26 mouse cellular contexts compared by ENCODE assay signal in genomic region chr9:111817461-111817860, GRCm38 (mm10).
DNase-seq lines count a peak whose midpoint lies in the region; ATAC-seq and TF ChIP-seq lines count a peak whose summit lies in the region.
"Had no signal": no experiment of that assay in that cellular context is flagged by ENCODE, and none has a peak within 500 bp of the region (broad histone marks: within the 10 kb centered on the region; RNA-seq: fewer than 3 reads in every experiment).

No protein-coding gene starts in this region.

- DNase-seq in forebrain, postnatal 0 days, result no peak
- DNase-seq in kidney, postnatal 0 days (ENCODE audit: low spot score), result no peak
- no peak for DNase-seq in kidney, adult 18-20 months
- no peak for DNase-seq in midbrain, postnatal 0 days (ENCODE audit: low spot score)
- no peak for DNase-seq in midbrain, embryonic 10.5 days (ENCODE audit: low spot score)
- DNase-seq in stomach, postnatal 0 days (ENCODE audit: low spot score), result no peak
- no peak for DNase-seq in retina, embryonic 14.5 days (ENCODE audit: low spot score)
- DNase-seq: adrenal gland, postnatal 10 days; cerebellum, adult 8-10 months; cerebellum, postnatal 25 days; kidney, postnatal 36 days; layer of hippocampus, adult 9-11 months; liver; lung, adult 18-20 months; lung, postnatal 10 days; thymus, postnatal 25 days had no signal

- no peaks in the 10 kb centered on the region for H3K9me3 ChIP-seq in forebrain, postnatal 0 days (ENCODE audit: low read length)
- H3K9me3 ChIP-seq in forebrain, embryonic 16.5 days (ENCODE audit: control insufficient read depth, low read length), result no peaks in the 10 kb centered on the region
- H3K9me3 ChIP-seq in kidney, postnatal 0 days (replicated peaks; ENCODE audit: low read length), result no peaks in the 10 kb centered on the region
- H3K9me3 ChIP-seq in midbrain, postnatal 0 days (ENCODE audit: low read length), result no peaks in the 10 kb centered on the region
- H3K9me3 ChIP-seq in midbrain, embryonic 10.5 days (replicated peaks), result no peaks in the 10 kb centered on the region
- no peaks in the 10 kb centered on the region for H3K9me3 ChIP-seq in stomach, postnatal 0 days (ENCODE audit: control insufficient read depth, low read length)
- H3K9me3 ChIP-seq: embryonic facial prominence, embryonic 10.5 days; embryonic facial prominence, embryonic 15.5 days; forebrain, embryonic 13.5 days; heart, embryonic 15.5 days; hindbrain, embryonic 12.5 days; kidney, embryonic 15.5 days; midbrain, embryonic 15.5 days had no signal

- no peak for ATAC-seq in forebrain, postnatal 0 days
- ATAC-seq in forebrain, embryonic 16.5 days, result no peak
- no peak for ATAC-seq in kidney, postnatal 0 days (replicated peaks; ENCODE audit: low FRiP score, low read depth)
- ATAC-seq in midbrain, postnatal 0 days (ENCODE audit: low FRiP score), result no peak
- ATAC-seq in stomach, postnatal 0 days (ENCODE audit: low FRiP score, low TSS enrichment), result no peak
- ATAC-seq: forebrain, embryonic 13.5 days; hindbrain, postnatal 0 days; intestine, embryonic 16.5 days; midbrain, embryonic 15.5 days had no signal

- no peaks in the 10 kb centered on the region for H3K4me1 ChIP-seq in forebrain, postnatal 0 days (ENCODE audit: insufficient read depth)
- no peaks in the 10 kb centered on the region for H3K4me1 ChIP-seq in forebrain, embryonic 16.5 days (replicated peaks; ENCODE audit: control insufficient read depth, insufficient read depth, low read length)
- no peaks in the 10 kb centered on the region for H3K4me1 ChIP-seq in kidney, postnatal 0 days (replicated peaks; ENCODE audit: insufficient read depth, low read length)
- H3K4me1 ChIP-seq in midbrain, postnatal 0 days (ENCODE audit: insufficient read depth, low read length), result no peaks in the 10 kb centered on the region
- no peaks in the 10 kb centered on the region for H3K4me1 ChIP-seq in midbrain, embryonic 10.5 days
- no peaks in the 10 kb centered on the region for H3K4me1 ChIP-seq in stomach, postnatal 0 days (replicated peaks; ENCODE audit: control insufficient read depth, insufficient read depth)
- H3K4me1 ChIP-seq: embryonic facial prominence, embryonic 10.5 days; embryonic facial prominence, embryonic 15.5 days; forebrain, embryonic 13.5 days; heart, embryonic 15.5 days; hindbrain, embryonic 12.5 days; kidney, embryonic 15.5 days; midbrain, embryonic 15.5 days had no signal

- H3K36me3 ChIP-seq in forebrain, postnatal 0 days (ENCODE audit: insufficient read depth), result no peaks in the 10 kb centered on the region
- no peaks in the 10 kb centered on the region for H3K36me3 ChIP-seq in forebrain, embryonic 16.5 days (ENCODE audit: control insufficient read depth, insufficient read depth)
- no peaks in the 10 kb centered on the region for H3K36me3 ChIP-seq in kidney, postnatal 0 days (ENCODE audit: insufficient read depth, low read length)
- no peaks in the 10 kb centered on the region for H3K36me3 ChIP-seq in midbrain, postnatal 0 days (ENCODE audit: insufficient read depth, low read length)
- H3K36me3 ChIP-seq in midbrain, embryonic 10.5 days, result no peaks in the 10 kb centered on the region
- no peaks in the 10 kb centered on the region for H3K36me3 ChIP-seq in stomach, postnatal 0 days (ENCODE audit: control insufficient read depth, insufficient read depth, low read length)
- H3K36me3 ChIP-seq: embryonic facial prominence, embryonic 10.5 days; embryonic facial prominence, embryonic 15.5 days; heart, embryonic 15.5 days; hindbrain, embryonic 12.5 days; kidney, embryonic 15.5 days; midbrain, embryonic 15.5 days had no signal

- H3K4me2 ChIP-seq in forebrain, postnatal 0 days (ENCODE audit: low read depth), result no peak overlapping the region
- H3K4me2 ChIP-seq in forebrain, embryonic 16.5 days (ENCODE audit: low read length), result no peak overlapping the region
- H3K4me2 ChIP-seq in kidney, postnatal 0 days (ENCODE audit: low read length), result no peak overlapping the region
- H3K4me2 ChIP-seq in midbrain, postnatal 0 days (ENCODE audit: low read depth, low read length, poor library complexity, severe bottlenecking), result no peak overlapping the region
- no peak overlapping the region for H3K4me2 ChIP-seq in stomach, postnatal 0 days (replicated peaks; ENCODE audit: low read depth)
- H3K4me2 ChIP-seq: embryonic facial prominence, embryonic 15.5 days; forebrain, embryonic 13.5 days; heart, embryonic 15.5 days; hindbrain, embryonic 12.5 days; kidney, embryonic 15.5 days; midbrain, embryonic 15.5 days had no signal

- TF ChIP-seq EP300 in stomach, postnatal 0 days (optimal IDR thresholded peaks at IDR 0.05), result no peak

- H3K27ac ChIP-seq in forebrain, postnatal 0 days (ENCODE audit: low read depth, low read length), result no peak overlapping the region
- no peak overlapping the region for H3K27ac ChIP-seq in forebrain, embryonic 16.5 days (ENCODE audit: low read length)
- H3K27ac ChIP-seq in kidney, postnatal 0 days, result no peak overlapping the region
- H3K27ac ChIP-seq in midbrain, postnatal 0 days (ENCODE audit: low read depth, low read length), result no peak overlapping the region
- H3K27ac ChIP-seq in midbrain, embryonic 10.5 days (replicated peaks), result no peak overlapping the region
- no peak overlapping the region for H3K27ac ChIP-seq in stomach, postnatal 0 days (replicated peaks)
- H3K27ac ChIP-seq: embryonic facial prominence, embryonic 10.5 days; embryonic facial prominence, embryonic 15.5 days; forebrain, embryonic 13.5 days; heart, embryonic 15.5 days; hindbrain, embryonic 12.5 days; hindbrain, postnatal 0 days; kidney, embryonic 15.5 days; midbrain, embryonic 15.5 days had no signal

- no peaks in the 10 kb centered on the region for H3K27me3 ChIP-seq in forebrain, postnatal 0 days (ENCODE audit: insufficient read depth, low read length)
- H3K27me3 ChIP-seq in forebrain, embryonic 16.5 days (replicated peaks; ENCODE audit: control insufficient read depth, insufficient read depth, low read length), result no peaks in the 10 kb centered on the region
- no peaks in the 10 kb centered on the region for H3K27me3 ChIP-seq in kidney, postnatal 0 days (ENCODE audit: insufficient read depth, low read length)
- H3K27me3 ChIP-seq in midbrain, postnatal 0 days (ENCODE audit: insufficient read depth, low read length), result no peaks in the 10 kb centered on the region
- no peaks in the 10 kb centered on the region for H3K27me3 ChIP-seq in midbrain, embryonic 10.5 days (ENCODE audit: low read depth, poor library complexity, severe bottlenecking)
- no peaks in the 10 kb centered on the region for H3K27me3 ChIP-seq in stomach, postnatal 0 days (ENCODE audit: control insufficient read depth, insufficient read depth, low read length)
- H3K27me3 ChIP-seq: embryonic facial prominence, embryonic 15.5 days; forebrain, embryonic 13.5 days; heart, embryonic 15.5 days; hindbrain, embryonic 12.5 days; kidney, embryonic 15.5 days; midbrain, embryonic 15.5 days had no signal

- no peak overlapping the region for H3K4me3 ChIP-seq in forebrain, postnatal 0 days (ENCODE audit: low read depth, low read length)
- no peak overlapping the region for H3K4me3 ChIP-seq in forebrain, embryonic 16.5 days (replicated peaks; ENCODE audit: low read length)
- no peak overlapping the region for H3K4me3 ChIP-seq in kidney, postnatal 0 days (replicated peaks; ENCODE audit: low read depth, low read length)
- no peak overlapping the region for H3K4me3 ChIP-seq in midbrain, postnatal 0 days (ENCODE audit: low read depth, low read length)
- no peak overlapping the region for H3K4me3 ChIP-seq in midbrain, embryonic 10.5 days
- no peak overlapping the region for H3K4me3 ChIP-seq in stomach, postnatal 0 days (ENCODE audit: low read depth, low read length)
- H3K4me3 ChIP-seq: embryonic facial prominence, embryonic 10.5 days; embryonic facial prominence, embryonic 15.5 days; forebrain, embryonic 13.5 days; heart, embryonic 15.5 days; hindbrain, embryonic 12.5 days; kidney, embryonic 15.5 days; midbrain, embryonic 15.5 days had no signal

- 71% methylated on average over 4 of the region's 4 CpGs for WGBS in forebrain, postnatal 0 days
- WGBS in forebrain, embryonic 16.5 days, result 75% methylated on average over 4 of the region's 4 CpGs
- WGBS in kidney, postnatal 0 days, result 72% methylated on average over 4 of the region's 4 CpGs
- 79% methylated on average over 4 of the region's 4 CpGs for WGBS in midbrain, postnatal 0 days
- WGBS in midbrain, embryonic 10.5 days, result 77% methylated on average over 4 of the region's 4 CpGs
- 66% methylated on average over 4 of the region's 4 CpGs for WGBS in stomach, postnatal 0 days

- H3K9ac ChIP-seq in forebrain, postnatal 0 days, result no peak overlapping the region
- H3K9ac ChIP-seq in forebrain, embryonic 16.5 days (replicated peaks; ENCODE audit: low read depth, low read length), result no peak overlapping the region
- H3K9ac ChIP-seq in kidney, postnatal 0 days (ENCODE audit: low read depth, low read length), result no peak overlapping the region
- no peak overlapping the region for H3K9ac ChIP-seq in midbrain, postnatal 0 days (replicated peaks; ENCODE audit: low read length, poor library complexity, severe bottlenecking)
- H3K9ac ChIP-seq in stomach, postnatal 0 days (ENCODE audit: low read length), result no peak overlapping the region
- H3K9ac ChIP-seq: embryonic facial prominence, embryonic 15.5 days; forebrain, embryonic 13.5 days; heart, embryonic 15.5 days; hindbrain, embryonic 12.5 days; kidney, embryonic 15.5 days; midbrain, embryonic 15.5 days had no signal

- TF ChIP-seq CTCF in forebrain, postnatal 0 days (IDR thresholded peaks at IDR 0.05; ENCODE audit: low read depth), result 0 out of 2 replicates have a peak, but pooled peaks have one; percentile 14
- peak; percentile 41 for TF ChIP-seq CTCF in kidney, postnatal 0 days (IDR thresholded peaks at IDR 0.05; ENCODE audit: low read depth)
- peak; percentile 18; the same call in 1 of the 2 replicates for TF ChIP-seq CTCF in midbrain, postnatal 0 days (IDR thresholded peaks at IDR 0.05)
- TF ChIP-seq CTCF in stomach, postnatal 0 days (IDR thresholded peaks at IDR 0.05; ENCODE audit: low read depth), result peak; percentile 43
